Mouse (Mus musculus): ENCODE data around the gene Gm14288. TPM values are rescaled to one million over a fixed set of nuclear protein-coding genes. Genes with fewer than 3 reads are reported as not detected.
"Not testable (repeated sequence)": the region's sequence is repeated elsewhere in the genome, so short reads cannot be mapped to it uniquely, and the experiment has no call there.

Gene Gm14288
- polyA plus RNA-seq (2015; fragmentation: Nextera tagmentation; extraction: Ambion mirVana): 0.66 and 0.82 TPM in 2 replicates

DNA sequence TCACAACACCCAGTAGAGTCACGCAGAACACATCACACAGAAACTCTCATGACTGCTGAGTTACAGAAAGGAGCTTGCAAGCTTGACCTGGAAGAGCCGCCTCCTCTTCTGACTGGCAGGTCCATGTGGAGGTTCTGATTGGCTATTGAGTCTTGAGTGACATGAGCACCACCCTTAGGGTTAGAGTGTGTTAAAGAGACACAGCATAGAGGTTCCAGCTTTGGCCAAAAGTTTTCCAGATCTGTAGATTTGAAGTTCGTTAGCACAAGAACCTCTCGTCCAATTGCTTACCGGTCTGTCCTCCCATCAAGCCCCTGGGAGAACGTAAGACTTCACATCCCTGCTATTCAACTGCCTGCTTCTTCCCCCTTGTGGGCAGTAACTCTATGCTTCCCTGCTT, at the start of gene Gm14288:
Gene Gm14288 (minus strand): TSS at position 101 of the 400 bp plus-strand sequence.
- not testable (repeated sequence) for ATAC-seq; H3K4me1 ChIP-seq (ENCODE audit: insufficient read depth); DNase-seq; H3K27ac ChIP-seq (ENCODE audit: low read depth); H3K9ac ChIP-seq (replicated peaks); H3K4me3 ChIP-seq (ENCODE audit: low read depth, low read length); H3K9me3 ChIP-seq (ENCODE audit: low read length); H3K27me3 ChIP-seq (ENCODE audit: insufficient read depth, low read length); H3K36me3 ChIP-seq (replicated peaks; ENCODE audit: insufficient read depth, low read length); H3K4me2 ChIP-seq (ENCODE audit: low read depth, low read length)
- no CpG with 5 or more reads among the region's 6 CpGs for WGBS (ENCODE audit: insufficient replicate concordance)

DNA sequence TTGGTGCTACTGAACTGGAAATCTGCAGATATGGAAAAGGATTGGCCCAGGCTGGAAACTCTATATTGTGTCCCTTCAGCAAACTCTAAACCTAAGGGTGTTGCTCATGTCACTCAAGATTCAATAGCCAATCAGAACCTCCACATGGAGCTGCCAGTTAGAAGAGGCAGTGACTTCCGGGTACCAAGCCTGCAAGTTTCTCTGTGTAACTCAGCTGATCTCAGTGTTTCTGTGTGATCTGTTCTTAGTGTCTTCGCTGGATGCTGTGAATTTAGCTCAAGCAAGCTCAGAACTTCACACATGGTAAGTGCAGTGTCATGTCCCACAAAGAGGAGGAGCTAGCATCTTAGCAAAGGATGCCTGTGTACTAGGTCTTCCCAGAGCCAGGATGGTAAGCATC, 59.7 kb downstream of the Gm14288 start, which contains the start of gene Gm2007:
Gene Gm2007 (plus strand): TSS at position 301 of the 400 bp plus-strand sequence.
- no CpG with 5 or more reads among the region's 2 CpGs for WGBS (ENCODE audit: insufficient replicate concordance)
- not testable (repeated sequence) for H3K27me3 ChIP-seq (ENCODE audit: insufficient read depth, low read length); H3K4me1 ChIP-seq (ENCODE audit: insufficient read depth); H3K9ac ChIP-seq (replicated peaks); H3K36me3 ChIP-seq (replicated peaks; ENCODE audit: insufficient read depth, low read length); H3K4me3 ChIP-seq (ENCODE audit: low read depth, low read length); ATAC-seq; H3K9me3 ChIP-seq (ENCODE audit: low read length); H3K27ac ChIP-seq (ENCODE audit: low read depth); DNase-seq; H3K4me2 ChIP-seq (ENCODE audit: low read depth, low read length)

Other genes starting within 250 kb of the Gm14288 start
- gene Gm11007, start 157.1 kb downstream of the Gm14288 start, polyA plus RNA-seq (2015; fragmentation: Nextera tagmentation; extraction: Ambion mirVana): 2.8 TPM in 1 of 2 replicates, not detected in the other
- gene Zfp969, start 97.4 kb downstream of the Gm14288 start, polyA plus RNA-seq (2015; fragmentation: Nextera tagmentation; extraction: Ambion mirVana): 11.9 and 13.3 TPM in 2 replicates
- 2.8 TPM in 1 of 2 replicates, not detected in the other for gene Gm2007, start 59.6 kb downstream of the Gm14288 start, polyA plus RNA-seq (2015; fragmentation: Nextera tagmentation; extraction: Ambion mirVana)
- gene Gm6710, start 68.1 kb upstream of the Gm14288 start, polyA plus RNA-seq (2015; fragmentation: Nextera tagmentation; extraction: Ambion mirVana): 3.9 and 4.5 TPM in 2 replicates
- 0.20 and 0.22 TPM in 2 replicates for gene Zfp966, start 130.0 kb upstream of the Gm14288 start, polyA plus RNA-seq (2015; fragmentation: Nextera tagmentation; extraction: Ambion mirVana)
- 3.9 and 4.2 TPM in 2 replicates for gene Gm2026, start 164.2 kb upstream of the Gm14288 start, polyA plus RNA-seq (2015; fragmentation: Nextera tagmentation; extraction: Ambion mirVana)

Measured in liver, postnatal 0 days (tissue).